Mouse (Mus musculus): ENCODE results near the gene Gm4131. TPM values are rescaled to one million over a fixed set of nuclear protein-coding genes. Genes with fewer than 3 reads are reported as not detected.

Gene Gm4131
- polyA plus RNA-seq, 1 experiment: 1.6 TPM

GRCm38 (mm10) chr14:62552771-62553170 lies 13.9 kb downstream of the Gm4131 start:
- Histone ChIP-seq H3K36me3 (ENCODE audit: control insufficient read depth, insufficient read depth, low read length) (no peaks in the 10 kb centered on the region), H3K4me3 (ENCODE audit: insufficient read depth, low read depth, low read length) (no peak overlapping the region), H3K27me3 (replicated peaks; ENCODE audit: control insufficient read depth, insufficient read depth, low read length) (no peaks in the 10 kb centered on the region), H3K27ac (ENCODE audit: insufficient read depth, low read depth, low read length) (no peak overlapping the region), H3K4me1 (ENCODE audit: control insufficient read depth, insufficient read depth, low read length) (peaks cover 8% of the 10 kb centered on the region)
- TF ChIP-seq CTCF (conservative IDR thresholded peaks at IDR 0.05; ENCODE audit: insufficient read depth, insufficient read length, low read depth, low read length) (no peak), POLR2A (IDR thresholded peaks at IDR 0.05; ENCODE audit: low read depth, low read length) (no peak)
- 83% methylated on average over 4 of the region's 4 CpGs for WGBS
- DNase-seq: no peak

GRCm38 (mm10) chr14:62550121-62550520 lies 16.6 kb downstream of the Gm4131 start:
- H3K36me3 ChIP-seq (ENCODE audit: control insufficient read depth, insufficient read depth, low read length): no peaks in the 10 kb centered on the region
- no peak overlapping the region for H3K27ac ChIP-seq (ENCODE audit: insufficient read depth, low read depth, low read length)
- peak; percentile 47 for DNase-seq
- H3K4me1 ChIP-seq (ENCODE audit: control insufficient read depth, insufficient read depth, low read length): peaks cover 4% of the 10 kb centered on the region; the same call in 1 of the 2 replicates
- TF ChIP-seq CTCF (conservative IDR thresholded peaks at IDR 0.05; ENCODE audit: insufficient read depth, insufficient read length, low read depth, low read length): no peak
- no peak for TF ChIP-seq POLR2A (IDR thresholded peaks at IDR 0.05; ENCODE audit: low read depth, low read length)
- WGBS: 41% methylated on average over 4 of the region's 4 CpGs
- H3K4me3 ChIP-seq (ENCODE audit: insufficient read depth, low read depth, low read length): no peak overlapping the region
- H3K27me3 ChIP-seq (replicated peaks; ENCODE audit: control insufficient read depth, insufficient read depth, low read length): no peaks in the 10 kb centered on the region

- 43% methylated on average over 4 of the region's 4 CpGs for WGBS
- Histone ChIP-seq H3K4me1 (ENCODE audit: control insufficient read depth, insufficient read depth, low read length) (no peaks in the 10 kb centered on the region), H3K4me3 (ENCODE audit: insufficient read depth, low read depth, low read length) (no peak overlapping the region), H3K27ac (ENCODE audit: insufficient read depth, low read depth, low read length) (no peak overlapping the region), H3K27me3 (replicated peaks; ENCODE audit: control insufficient read depth, insufficient read depth, low read length) (no peaks in the 10 kb centered on the region), H3K36me3 (ENCODE audit: control insufficient read depth, insufficient read depth, low read length) (no peaks in the 10 kb centered on the region)
- TF ChIP-seq POLR2A (IDR thresholded peaks at IDR 0.05; ENCODE audit: low read depth, low read length) (no peak), CTCF (conservative IDR thresholded peaks at IDR 0.05; ENCODE audit: insufficient read depth, insufficient read length, low read depth, low read length) (no peak)
- DNase-seq: no peak
Observed at GRCm38 (mm10) chr14:62546746-62547145, 20.0 kb downstream of the Gm4131 start.

- DNase-seq: no peak
- H3K4me3 ChIP-seq (ENCODE audit: insufficient read depth, low read depth, low read length): no peak overlapping the region
- H3K27me3 ChIP-seq (replicated peaks; ENCODE audit: control insufficient read depth, insufficient read depth, low read length): no peaks in the 10 kb centered on the region
- WGBS: 87% methylated on average over 6 of the region's 6 CpGs
- H3K4me1 ChIP-seq (ENCODE audit: control insufficient read depth, insufficient read depth, low read length): no peaks in the 10 kb centered on the region
- H3K27ac ChIP-seq (ENCODE audit: insufficient read depth, low read depth, low read length): no peak overlapping the region
- H3K36me3 ChIP-seq (ENCODE audit: control insufficient read depth, insufficient read depth, low read length): no peaks in the 10 kb centered on the region
- TF ChIP-seq CTCF (conservative IDR thresholded peaks at IDR 0.05; ENCODE audit: insufficient read depth, insufficient read length, low read depth, low read length) (no peak), POLR2A (IDR thresholded peaks at IDR 0.05; ENCODE audit: low read depth, low read length) (no peak)
Observed at GRCm38 (mm10) chr14:62546296-62546695, 20.4 kb downstream of the Gm4131 start.

DNA sequence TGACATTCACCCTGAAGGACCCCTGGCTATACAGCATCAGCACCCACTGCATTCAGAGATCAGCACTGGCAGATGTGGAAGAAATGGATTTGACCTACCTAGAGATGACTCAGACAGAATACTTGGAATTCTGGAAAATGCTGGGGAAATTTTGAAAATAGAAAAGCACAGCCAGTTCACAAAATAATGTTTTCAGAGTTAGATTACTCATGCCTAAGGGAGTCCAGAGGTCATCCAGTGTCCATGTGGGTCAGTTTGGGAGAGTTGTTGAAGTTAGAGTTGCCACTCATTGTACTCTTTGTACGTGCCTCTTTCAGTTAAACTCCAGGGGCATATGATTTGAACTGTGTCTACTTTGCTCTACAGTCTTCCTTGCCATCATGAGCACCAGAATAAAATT lies 25.0 kb downstream of the Gm4131 start:
- DNase-seq: peak; percentile 30
- H3K27me3 ChIP-seq (replicated peaks; ENCODE audit: control insufficient read depth, insufficient read depth, low read length): no peaks in the 10 kb centered on the region
- no peak overlapping the region for H3K4me3 ChIP-seq (ENCODE audit: insufficient read depth, low read depth, low read length)
- H3K4me1 ChIP-seq (ENCODE audit: control insufficient read depth, insufficient read depth, low read length): no peaks in the 10 kb centered on the region
- WGBS: 59% methylated on average over 1 of the region's 1 CpGs
- H3K27ac ChIP-seq (ENCODE audit: insufficient read depth, low read depth, low read length): no peak overlapping the region
- TF ChIP-seq CTCF (conservative IDR thresholded peaks at IDR 0.05; ENCODE audit: insufficient read depth, insufficient read length, low read depth, low read length) (no peak), POLR2A (IDR thresholded peaks at IDR 0.05; ENCODE audit: low read depth, low read length) (no peak)
- no peaks in the 10 kb centered on the region for H3K36me3 ChIP-seq (ENCODE audit: control insufficient read depth, insufficient read depth, low read length)

- no peaks in the 10 kb centered on the region for H3K4me1 ChIP-seq (ENCODE audit: control insufficient read depth, insufficient read depth, low read length)
- H3K27me3 ChIP-seq (replicated peaks; ENCODE audit: control insufficient read depth, insufficient read depth, low read length): no peaks in the 10 kb centered on the region
- TF ChIP-seq CTCF (conservative IDR thresholded peaks at IDR 0.05; ENCODE audit: insufficient read depth, insufficient read length, low read depth, low read length) (no peak), POLR2A (IDR thresholded peaks at IDR 0.05; ENCODE audit: low read depth, low read length) (no peak)
- WGBS: 85% methylated on average over 3 of the region's 3 CpGs
- no peak for DNase-seq
- no peaks in the 10 kb centered on the region for H3K36me3 ChIP-seq (ENCODE audit: control insufficient read depth, insufficient read depth, low read length)
- H3K4me3 ChIP-seq (ENCODE audit: insufficient read depth, low read depth, low read length): no peak overlapping the region
- H3K27ac ChIP-seq (ENCODE audit: insufficient read depth, low read depth, low read length): no peak overlapping the region
Observed at GRCm38 (mm10) chr14:62539834-62540233, 26.9 kb downstream of the Gm4131 start.

DNA sequence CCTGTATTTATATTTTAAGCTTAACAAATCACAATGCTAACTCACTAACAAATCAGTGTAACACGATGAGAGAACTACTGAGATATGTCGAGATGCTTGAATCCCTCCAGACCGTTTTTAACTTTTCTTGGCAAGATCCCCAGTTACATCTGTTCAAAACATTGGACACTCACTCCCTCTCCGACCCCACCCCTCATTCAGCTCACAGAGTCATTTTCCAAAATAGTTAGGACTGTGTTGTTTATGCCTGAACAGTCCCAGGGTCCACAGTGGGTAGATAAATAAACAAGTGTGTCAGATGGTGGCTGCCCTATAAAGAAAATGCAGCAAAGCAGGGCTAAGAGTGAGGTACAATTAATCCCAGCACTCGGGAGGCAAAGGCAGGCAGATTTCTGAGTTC lies 29.7 kb downstream of the Gm4131 start:
- Histone ChIP-seq H3K27me3 (replicated peaks; ENCODE audit: control insufficient read depth, insufficient read depth, low read length) (no peaks in the 10 kb centered on the region), H3K36me3 (ENCODE audit: control insufficient read depth, insufficient read depth, low read length) (no peaks in the 10 kb centered on the region), H3K4me1 (ENCODE audit: control insufficient read depth, insufficient read depth, low read length) (no peaks in the 10 kb centered on the region), H3K27ac (ENCODE audit: insufficient read depth, low read depth, low read length) (no peak overlapping the region), H3K4me3 (ENCODE audit: insufficient read depth, low read depth, low read length) (no peak overlapping the region)
- no peak for DNase-seq
- no peak for TF ChIP-seq POLR2A (IDR thresholded peaks at IDR 0.05; ENCODE audit: low read depth, low read length)
- no peak for TF ChIP-seq CTCF (conservative IDR thresholded peaks at IDR 0.05; ENCODE audit: insufficient read depth, insufficient read length, low read depth, low read length)
- WGBS: 51% methylated on average over 5 of the region's 5 CpGs

- Histone ChIP-seq H3K4me1 (ENCODE audit: control insufficient read depth, insufficient read depth, low read length) (no peaks in the 10 kb centered on the region), H3K36me3 (ENCODE audit: control insufficient read depth, insufficient read depth, low read length) (no peaks in the 10 kb centered on the region), H3K27me3 (replicated peaks; ENCODE audit: control insufficient read depth, insufficient read depth, low read length) (no peaks in the 10 kb centered on the region), H3K27ac (ENCODE audit: insufficient read depth, low read depth, low read length) (no peak overlapping the region), H3K4me3 (ENCODE audit: insufficient read depth, low read depth, low read length) (no peak overlapping the region)
- no peak for DNase-seq
- TF ChIP-seq POLR2A (IDR thresholded peaks at IDR 0.05; ENCODE audit: low read depth, low read length): no peak
- no peak for TF ChIP-seq CTCF (conservative IDR thresholded peaks at IDR 0.05; ENCODE audit: insufficient read depth, insufficient read length, low read depth, low read length)
- WGBS: 64% methylated on average over 5 of the region's 5 CpGs
Observed at GRCm38 (mm10) chr14:62536127-62536526, 30.6 kb downstream of the Gm4131 start.

Measured in kidney, adult 2 months (tissue).